Mouse (Mus musculus) hematopoietic stem cell, adult 5-6 weeks (primary cell): ENCODE data around the gene Rasl11b. TPM values are rescaled to one million over a fixed set of nuclear protein-coding genes. Genes with fewer than 3 reads are reported as not detected.

ENCODE experiments used
- ATAC-seq, 2 experiments: fragments of 125-278 bp in 1 of 2; replicated peaks in 1 of 2; 2 replicates each; pipeline ENCODE4 v1.8.0; 2016 to 2017; ENCODE audit warnings: inconsistent platforms in 2 of 2, mild to moderate bottlenecking in 2 of 2, moderate number of reproducible peaks in 2 of 2, low read depth in 1 of 2, moderate TSS enrichment in 1 of 2; ENCODE audit not compliant: low FRiP score in 2 of 2, poor library complexity in 2 of 2, severe bottlenecking in 2 of 2, insufficient read depth in 1 of 2, low TSS enrichment in 1 of 2
- total RNA-seq: library from RNA; stranded (forward); fragments of 172-1452, 232-1000 nt; gene quantifications from 2 replicates; pipeline ENCODE4 v1.2.3, GENCODE M21; 2017

Rasl11b gene
- total RNA-seq, 1 experiment from 2014 or later, result 0.40 TPM

DNA sequence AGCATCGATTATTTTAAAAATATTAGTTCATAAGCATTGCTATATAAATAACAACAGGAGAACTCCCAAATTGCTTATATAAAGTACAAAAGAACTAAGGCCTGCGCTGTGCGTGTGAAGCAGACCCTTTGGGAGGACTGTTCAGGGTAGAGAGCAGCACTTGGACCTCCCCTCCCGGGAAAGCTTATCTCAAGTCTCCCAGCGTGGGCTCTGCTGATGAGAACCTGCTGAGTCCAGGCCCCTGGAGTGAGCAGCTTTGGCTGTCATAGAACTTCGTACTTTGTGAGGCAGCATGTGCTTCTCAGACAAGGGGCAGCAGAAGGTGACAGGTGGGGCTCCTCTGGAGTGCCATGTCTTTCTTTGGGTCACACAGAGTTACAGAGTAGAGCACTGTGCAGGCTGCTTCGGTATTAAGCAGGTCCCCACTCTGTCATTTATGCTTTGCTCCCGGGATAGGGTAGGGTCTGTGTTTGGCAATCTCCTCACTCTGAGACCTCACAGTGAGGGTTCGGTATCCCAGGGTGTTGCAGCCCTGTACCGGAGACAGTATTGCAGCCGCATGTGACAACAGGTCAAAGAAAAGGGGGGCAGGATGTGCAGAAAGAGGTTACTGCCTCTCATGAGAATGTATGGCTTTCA, 34.8 kb downstream of the Rasl11b start:
- no peak for ATAC-seq

DNA sequence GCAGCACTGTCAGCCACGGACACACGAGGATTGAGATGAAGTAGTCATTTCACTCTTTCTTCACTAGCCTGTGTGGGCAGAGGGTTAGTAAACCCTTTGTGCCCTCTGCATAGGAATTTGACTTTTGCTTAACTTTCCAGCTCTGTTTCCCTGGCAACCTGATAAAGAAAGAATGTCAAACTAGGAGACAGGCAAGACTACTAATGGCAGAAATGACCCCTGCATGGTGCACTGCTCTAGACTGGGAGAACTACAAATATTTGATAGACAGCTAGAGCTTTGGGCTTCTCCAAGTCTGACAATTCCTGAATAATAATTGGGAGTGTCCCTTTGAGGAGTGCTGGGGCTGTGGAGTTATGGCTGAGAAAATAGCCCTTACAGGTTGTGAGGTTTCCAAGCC, 35.4 kb downstream of the Rasl11b start:
- ATAC-seq, result no peak

GRCm38 (mm10) chr5:74233808-74234207, 38.7 kb downstream of the Rasl11b start:
- no peak for ATAC-seq

DNA sequence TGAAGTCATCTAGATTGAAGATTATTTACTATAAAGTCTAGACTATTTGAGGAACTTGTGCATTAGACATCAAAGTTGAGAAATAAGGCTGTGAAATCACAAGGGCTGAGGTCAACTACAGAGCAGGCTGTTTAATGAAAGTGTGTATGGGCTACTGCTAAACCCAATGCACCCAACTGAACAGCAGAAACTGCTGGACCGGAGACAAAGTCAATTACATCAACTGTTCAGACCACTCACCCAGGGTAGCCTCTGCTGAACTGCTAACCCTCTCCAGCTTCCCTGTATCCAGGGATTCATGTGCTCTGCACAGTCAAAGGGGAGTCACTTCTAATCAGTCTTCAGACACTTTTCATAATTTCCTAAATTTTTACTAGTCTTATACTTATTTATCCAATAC, 44.3 kb downstream of the Rasl11b start:
- ATAC-seq, result no peak

DNA sequence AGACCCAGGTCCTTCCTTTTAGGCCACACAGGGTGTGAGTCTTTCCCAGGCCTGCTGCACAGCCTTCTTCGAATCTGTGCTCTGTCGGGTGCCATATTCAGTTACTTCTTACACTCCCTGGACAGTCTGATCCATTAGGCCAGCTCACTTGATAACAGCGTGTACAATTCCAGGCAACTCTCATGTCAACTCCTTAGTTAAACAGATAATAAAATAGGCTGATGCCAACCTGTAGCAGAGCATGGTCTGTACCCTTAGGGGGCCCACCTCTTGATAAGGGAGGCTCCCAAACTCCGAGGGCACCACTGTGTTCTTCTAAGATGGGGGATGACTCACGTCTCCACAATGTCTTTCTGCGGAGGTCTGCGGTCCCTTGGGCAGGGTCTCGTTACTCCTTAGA, 45.2 kb downstream of the Rasl11b start:
- no peak for ATAC-seq

DNA sequence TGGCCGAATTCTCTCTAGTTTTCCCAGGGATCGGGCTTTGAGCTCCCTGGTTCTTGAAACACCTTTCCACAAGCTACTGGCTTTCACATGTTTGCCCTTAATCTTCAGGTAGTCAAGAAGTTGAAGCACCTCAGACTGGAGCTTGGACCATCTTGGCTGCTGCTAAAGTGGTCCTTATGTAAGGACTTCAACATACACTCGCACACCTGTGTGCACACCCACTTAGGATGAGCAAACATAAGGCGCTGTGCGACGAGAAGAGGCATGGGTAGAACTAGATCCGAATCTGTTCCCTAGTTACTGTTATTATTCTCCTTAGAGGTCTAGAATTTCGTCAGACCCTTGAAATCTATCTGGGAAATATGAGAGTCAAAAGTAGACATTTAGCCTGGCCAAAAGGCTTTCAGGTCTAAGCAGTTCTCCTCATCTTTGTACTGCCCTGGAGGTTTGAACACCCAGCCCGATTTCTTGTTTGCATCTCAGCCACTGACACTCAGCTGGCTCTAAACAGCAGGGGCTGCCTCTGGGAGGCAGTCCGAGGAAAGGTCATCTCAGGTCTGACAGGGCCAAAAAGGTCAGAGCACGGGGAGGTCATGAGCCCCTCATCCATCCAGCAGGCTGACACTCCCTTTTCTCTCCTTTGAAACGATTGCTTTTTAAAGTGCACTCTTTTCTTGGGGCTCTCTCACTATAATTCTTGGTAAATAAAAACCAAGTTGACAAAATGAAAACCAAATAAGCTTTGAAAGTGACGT, 46.0 kb downstream of the Rasl11b start:
- no peak for ATAC-seq

DNA sequence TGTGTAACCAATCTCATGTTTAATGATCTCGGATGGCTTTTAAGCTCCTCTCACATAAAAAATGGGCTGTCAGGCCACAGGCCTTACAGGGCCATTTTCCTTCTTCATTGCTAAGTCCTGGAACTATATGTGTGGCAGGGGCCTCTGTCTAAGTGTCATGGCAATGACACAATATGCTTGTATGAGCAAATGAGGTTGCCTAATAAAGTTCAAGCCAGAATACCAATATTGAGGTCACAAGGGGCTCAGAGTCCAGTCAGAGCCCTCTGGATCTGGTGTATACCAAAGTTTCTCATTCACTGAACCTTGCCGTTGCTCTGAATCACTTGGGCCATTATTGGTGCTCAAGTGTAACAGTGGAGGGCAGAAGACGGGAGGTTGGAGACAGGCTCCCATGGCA, 47.6 kb downstream of the Rasl11b start:
- no peak for ATAC-seq

DNA sequence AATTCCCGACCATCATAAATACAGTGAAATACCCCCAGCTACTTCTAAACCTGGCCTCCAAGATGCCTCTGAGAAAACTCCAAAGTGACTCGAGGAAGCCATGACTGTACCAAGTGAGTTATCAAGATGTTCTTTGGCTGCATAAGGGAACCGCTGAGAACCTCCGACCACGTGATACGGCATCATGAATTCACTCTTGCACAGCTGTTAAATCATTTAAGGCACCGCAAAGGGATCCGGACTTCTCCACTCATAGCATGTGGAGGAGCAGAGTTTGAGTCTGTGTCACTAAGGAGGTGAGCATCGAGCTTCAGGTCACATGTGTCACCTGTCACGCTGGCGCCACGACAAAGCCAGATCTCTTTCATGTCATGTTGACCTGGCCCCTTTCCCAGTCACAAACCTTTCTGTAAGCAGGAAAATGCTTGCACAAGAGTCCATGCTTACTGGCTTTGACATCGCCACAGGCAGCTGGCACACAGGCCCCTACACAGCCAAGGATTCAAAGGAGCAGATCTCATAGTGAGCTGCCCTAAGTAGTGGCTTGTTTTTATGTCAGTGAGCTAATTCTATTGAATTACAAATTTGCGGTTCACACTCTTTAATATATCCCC, 49.4 kb downstream of the Rasl11b start:
- no peak for ATAC-seq

DNA sequence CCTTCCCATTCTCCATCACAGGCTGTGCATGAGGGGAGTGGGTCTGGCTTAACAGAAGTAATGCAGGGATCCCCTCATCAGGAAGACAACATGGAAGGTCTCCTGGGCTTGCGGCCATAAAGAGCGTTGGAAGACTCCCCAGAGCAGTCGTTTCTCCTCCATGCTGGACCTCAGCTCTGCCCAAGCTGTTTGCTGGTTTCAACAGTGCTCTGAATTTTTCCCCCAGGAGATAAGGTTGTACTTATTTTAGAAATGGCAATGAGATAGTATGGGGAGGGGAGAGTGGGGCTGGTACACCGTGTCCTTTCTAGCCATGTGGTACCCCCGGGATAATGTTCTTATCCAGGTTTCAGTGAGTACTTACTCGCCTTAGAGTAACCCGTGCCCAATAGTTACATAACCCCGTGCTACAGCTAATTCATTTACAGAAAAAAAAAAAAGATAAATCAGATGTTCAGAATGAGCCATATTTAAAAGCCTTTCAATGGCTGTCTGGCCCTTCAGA, 50.6 kb downstream of the Rasl11b start:
- ATAC-seq, result no peak

DNA sequence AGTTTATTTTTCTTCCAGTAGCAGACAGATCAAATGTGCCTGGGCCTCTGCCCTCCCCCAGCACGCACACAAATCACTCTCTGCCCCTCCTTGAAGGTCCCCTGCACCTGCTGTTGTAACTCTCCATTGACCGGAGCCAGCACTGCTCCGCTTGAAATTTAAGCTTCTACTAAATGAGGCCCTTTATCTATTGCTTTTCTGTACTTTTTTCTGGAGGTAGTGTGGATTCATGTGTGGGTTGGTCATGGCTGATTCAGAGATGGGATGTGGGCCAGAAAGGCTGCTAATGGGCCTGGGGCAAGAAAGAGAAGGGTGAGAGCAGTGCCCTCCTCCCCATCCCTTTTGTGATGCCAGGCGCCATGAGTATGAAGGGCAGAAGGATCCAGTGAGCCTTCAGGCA, 51.4 kb downstream of the Rasl11b start:
- no peak for ATAC-seq

DNA sequence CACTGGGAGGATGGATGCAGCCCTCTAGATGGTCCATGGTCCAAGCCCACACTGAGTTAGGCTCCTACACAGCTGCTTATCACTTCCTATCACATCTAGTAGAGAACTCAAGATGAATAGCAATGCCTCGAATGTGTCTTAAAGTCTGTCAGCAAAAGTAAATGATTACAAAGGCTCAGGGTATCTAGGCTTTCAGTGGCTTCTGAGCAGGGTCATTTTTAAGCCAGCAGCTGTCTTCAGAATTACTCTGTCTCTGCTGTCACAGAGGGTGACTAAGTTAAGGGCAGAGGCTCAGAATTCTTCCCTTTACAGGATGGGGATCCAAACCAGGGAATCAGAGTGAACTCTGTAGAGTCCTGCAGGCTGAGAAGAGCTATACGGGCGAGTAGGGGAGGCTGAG, 51.9 kb downstream of the Rasl11b start:
- no peak for ATAC-seq

Other genes with a start within 250 kb of the Rasl11b start
- 9.3 and 12.8 TPM in 2 replicates for gene Usp46, start 126.9 kb upstream of the Rasl11b start, total RNA-seq